Mouse (Mus musculus): ENCODE measurements at regions not wholly inside any gene's neighbourhood (a gene's known extent, or its start where the extent isn't known, plus 50 kb on each side); places are given as distances from the start of the nearest gene placed in this dataset.

DNA sequence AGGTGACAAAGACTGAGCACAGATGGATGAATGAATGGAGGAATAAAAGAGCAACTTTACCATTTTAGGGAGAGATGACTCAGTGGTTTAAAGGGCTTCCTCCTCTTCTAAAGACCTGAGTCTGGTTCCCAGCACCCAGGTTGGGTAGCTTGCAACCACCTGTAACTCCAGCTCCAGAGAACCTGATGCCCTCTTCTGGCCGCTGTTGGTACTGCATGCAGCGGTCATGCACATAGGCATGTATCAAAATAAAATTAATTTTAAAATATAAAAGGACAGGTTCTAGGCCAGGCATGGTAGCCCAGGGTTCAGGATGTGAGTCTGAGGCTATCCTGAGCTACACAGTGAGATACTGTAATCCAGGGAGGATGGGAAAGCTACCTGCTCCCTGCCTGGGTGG lies 103.4 kb upstream of the Rpl38 start:
- TF ChIP-seq CTCF (IDR thresholded peaks at IDR 0.05; ENCODE audit: control insufficient read depth, insufficient read depth, low read length) (peak; percentile 32; the same call in 1 of the 2 replicates), POLR2A (IDR thresholded peaks at IDR 0.05; ENCODE audit: borderline replicate concordance, control insufficient read depth, low read depth, low read length) (no peak)
